Mouse (Mus musculus) intestine, embryonic 14.5 days (tissue): Measurements from ENCODE around the gene Rassf3. TPM values are rescaled to one million over a fixed set of nuclear protein-coding genes. Genes with fewer than 3 reads are reported as not detected.

Experiments
- ATAC-seq: fragments of 200-750 bp; cut with Nextera tagmentation; replicated peaks from 2 replicates; pipeline ENCODE4 v1.8.0; 2017; ENCODE audit warnings: low read depth, moderate number of reproducible peaks, moderate TSS enrichment, moderate library complexity; ENCODE audit not compliant: low FRiP score, low TSS enrichment
- DNase-seq: peaks from one replicate; pipeline ENCODE4 v3.0.0-alpha.2; 2018; ENCODE audit warnings: low spot score
- H3K27ac ChIP-seq: fragments of 300-500 bp; sonication (generic); 2 replicates; pipeline ENCODE4 v1.5.1; 2014; ENCODE audit warnings: low read depth, mild to moderate bottlenecking, control low read depth
- H3K27me3 ChIP-seq: fragments of 300-500 bp; sonication (generic); replicated peaks from 2 replicates; pipeline ENCODE4 v1.6.1; 2014; ENCODE audit warnings: low read length, control low read depth; ENCODE audit not compliant: control insufficient read depth, insufficient read depth
- H3K36me3 ChIP-seq: fragments of 300-500 bp; sonication (generic); 2 replicates; pipeline ENCODE4 v1.6.1; 2014; ENCODE audit warnings: low read length, control low read depth; ENCODE audit not compliant: control insufficient read depth, insufficient read depth
- H3K4me1 ChIP-seq: fragments of 300-500 bp; sonication (generic); replicated peaks from 2 replicates; pipeline ENCODE4 v1.6.1; 2014; ENCODE audit warnings: low read length, control low read depth, mixed read lengths; ENCODE audit not compliant: control insufficient read depth, insufficient read depth
- H3K4me2 ChIP-seq: fragments of 300-500 bp; sonication (generic); 2 replicates; pipeline ENCODE4 v1.6.1; 2014; ENCODE audit warnings: low read length
- H3K4me3 ChIP-seq: fragments of 300-500 bp; sonication (generic); 2 replicates; pipeline ENCODE4 v1.5.1; 2014; ENCODE audit warnings: low read depth, low read length, control low read depth, mixed read lengths
- H3K9ac ChIP-seq: fragments of 300-500 bp; sonication (generic); 2 replicates; pipeline ENCODE4 v1.6.1; 2014; ENCODE audit warnings: mild to moderate bottlenecking, low read length
- H3K9me3 ChIP-seq: fragments of 300-500 bp; sonication (generic); 2 replicates; pipeline ENCODE4 v1.6.1; 2016; ENCODE audit warnings: low read length, control low read depth; ENCODE audit not compliant: control insufficient read depth
- WGBS: fragments of 180-500 bp; shearing (Covaris S2); extraction: QIAGEN DNeasy Blood & Tissue Kit; methylation state at CpG from one replicate; pipeline ENCODE4 v1.1.7; 2014; 5-methylcytosine and 5-hydroxymethylcytosine counted together
- polyA plus RNA-seq: library from polyadenylated mRNA; unstranded; fragments of >200 nt; fragmentation: Nextera tagmentation; extraction: Ambion mirVana; gene quantifications from 2 replicates; pipeline ENCODE4 v1.2.1, GENCODE M21; 2014

The Rassf3 gene
- polyA plus RNA-seq = 20.9 and 24.6 TPM in 2 replicates

DNA sequence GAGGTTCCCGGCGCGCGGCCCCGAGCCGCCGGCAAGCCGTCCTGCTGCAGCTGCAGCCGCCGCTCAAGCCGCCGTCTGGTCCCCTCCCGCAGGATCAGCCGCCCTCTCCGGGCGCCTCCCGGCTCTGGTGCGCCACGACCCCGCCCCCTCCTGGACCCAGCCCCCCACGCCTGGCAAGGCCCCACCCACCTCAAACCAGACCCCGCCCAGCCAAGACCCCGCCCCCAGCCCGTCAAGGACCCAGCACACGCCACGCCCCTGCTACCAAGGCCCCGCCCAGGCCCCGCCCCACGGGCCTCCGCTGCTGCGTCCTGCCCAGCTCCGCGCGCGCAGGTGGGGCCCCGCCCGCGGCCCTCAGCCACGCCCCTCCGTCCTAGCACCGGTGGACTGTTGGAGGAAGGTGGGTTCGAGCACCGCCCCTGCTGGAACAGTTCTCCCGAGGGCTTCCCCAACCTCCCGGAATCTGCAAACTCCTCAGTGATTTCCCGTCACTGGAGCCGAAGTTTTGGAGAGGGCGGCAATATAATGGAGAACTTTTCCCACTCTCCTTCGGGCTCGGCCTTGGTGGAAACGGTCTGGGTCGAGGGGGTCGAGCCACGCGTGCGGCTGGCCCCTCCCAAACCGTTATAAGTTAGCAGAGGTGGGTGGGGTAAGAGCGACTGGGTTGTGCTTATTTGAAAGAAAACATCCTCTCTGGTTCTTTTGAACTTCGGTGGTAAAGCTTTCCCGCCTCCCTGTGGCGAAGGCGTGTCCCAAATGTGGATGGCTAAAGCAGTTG, at the start of gene Rassf3:
Gene Rassf3 (minus strand): TSS at position 158 of the 778 bp plus-strand sequence.
- DNase-seq = peak; percentile 99
- Histone ChIP-seq H3K27me3 (no peaks in the 10 kb centered on the region), H3K36me3 (no peaks in the 10 kb centered on the region), H3K4me2 (peak within 1 kb of the TSS; percentile 57), H3K4me1 (peaks cover 38% of the 10 kb centered on the region), H3K9me3 (no peaks in the 10 kb centered on the region), H3K9ac (peak within 1 kb of the TSS; percentile 78), H3K4me3 (peak within 1 kb of the TSS; percentile 95), H3K27ac (peak within 1 kb of the TSS; percentile 81)
- 1% methylated on average over 56 of the region's 62 CpGs for WGBS
- ATAC-seq = peak; percentile 93

DNA sequence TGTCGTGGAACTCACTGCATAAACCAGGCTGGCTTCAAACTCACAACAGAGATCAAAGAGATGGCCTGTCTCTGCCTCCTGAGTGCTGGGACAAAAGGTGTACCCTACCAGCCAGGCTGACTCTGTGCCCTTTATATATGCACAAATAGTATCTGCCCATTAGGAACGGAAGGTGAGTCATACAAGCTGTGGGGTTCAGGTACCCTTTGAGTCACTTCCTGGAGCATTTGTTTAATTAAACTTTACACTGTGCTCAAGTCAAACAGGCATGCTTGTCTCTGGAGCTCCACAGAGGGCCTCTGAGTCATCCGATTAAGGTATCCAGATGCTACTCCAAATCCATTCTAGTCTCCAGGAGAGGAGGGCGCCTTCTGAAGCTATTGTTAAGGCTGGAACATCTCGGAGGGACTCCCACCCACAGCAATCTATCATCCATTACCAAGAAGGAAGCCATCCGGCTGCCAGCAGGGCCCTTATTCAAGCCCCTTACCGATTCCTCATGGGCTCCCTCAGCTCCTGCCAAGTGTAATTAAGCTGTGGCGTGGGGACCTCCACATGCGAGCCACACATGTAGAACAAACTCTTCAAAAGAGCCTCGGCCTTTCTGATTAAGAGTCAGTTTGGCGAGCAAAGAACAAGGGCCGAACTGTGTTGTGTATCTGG, 44.9 kb upstream of the Rassf3 start:
- WGBS = 30% methylated on average over 12 of the region's 12 CpGs
- DNase-seq (no peak), ATAC-seq (peak; percentile 64; the same call in 1 of the 2 replicates)
- H3K36me3 ChIP-seq = no peaks in the 10 kb centered on the region
- peaks cover 11% of the 10 kb centered on the region; the same call in 1 of the 2 replicates for H3K4me1 ChIP-seq
- H3K9ac ChIP-seq = no peak overlapping the region
- H3K9me3 ChIP-seq = no peaks in the 10 kb centered on the region
- H3K27ac ChIP-seq = no peak overlapping the region
- no peaks in the 10 kb centered on the region for H3K27me3 ChIP-seq
- H3K4me3 ChIP-seq = no peak overlapping the region
- no peak overlapping the region for H3K4me2 ChIP-seq

- no peak for DNase-seq
- H3K4me3 ChIP-seq = no peak overlapping the region
- no peak overlapping the region for H3K4me2 ChIP-seq
- no peak overlapping the region for H3K27ac ChIP-seq
- no peaks in the 10 kb centered on the region for H3K36me3 ChIP-seq
- WGBS = 53% methylated on average over 2 of the region's 2 CpGs
- H3K9ac ChIP-seq = no peak overlapping the region
- no peak for ATAC-seq
- H3K4me1 ChIP-seq = peaks cover 17% of the 10 kb centered on the region; the same call in 1 of the 2 replicates
- no peaks in the 10 kb centered on the region for H3K27me3 ChIP-seq
- H3K9me3 ChIP-seq = no peaks in the 10 kb centered on the region
Measured at GRCm38 (mm10) chr10:121519710-121520109, 43.6 kb upstream of the Rassf3 start.

DNA sequence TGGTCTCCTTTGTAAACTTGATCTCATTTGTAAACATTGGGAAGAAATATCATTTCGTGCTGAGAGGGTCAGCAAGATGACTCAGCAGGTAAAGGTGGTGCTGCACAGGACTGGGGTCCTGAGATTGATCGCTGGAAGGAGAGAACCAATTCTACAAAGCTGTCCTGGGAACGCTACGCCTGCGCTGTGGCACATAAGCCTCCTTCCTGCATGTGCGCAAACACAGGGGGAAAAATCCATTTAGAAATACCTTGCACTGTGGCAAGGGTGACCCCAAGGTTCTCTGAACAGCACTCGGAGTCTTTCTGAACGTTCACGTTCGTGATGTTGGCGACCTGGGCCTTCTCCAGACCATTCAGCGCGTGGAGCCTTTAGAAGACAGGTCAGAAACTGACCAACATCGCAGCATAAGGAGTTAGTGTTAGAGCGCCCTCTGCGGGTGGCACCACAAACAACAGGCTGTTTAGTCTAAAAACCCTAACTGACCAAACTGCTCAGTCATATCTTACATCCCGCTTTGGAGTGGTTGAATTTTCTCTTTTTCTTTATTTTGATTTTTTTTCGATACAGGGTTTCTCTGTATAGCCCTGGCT, 40.0 kb upstream of the Rassf3 start:
- DNase-seq (peak; percentile 91), ATAC-seq (peak; percentile 51; the same call in 1 of the 2 replicates)
- Histone ChIP-seq H3K9ac (no peak overlapping the region), H3K27me3 (no peaks in the 10 kb centered on the region), H3K9me3 (no peaks in the 10 kb centered on the region), H3K4me1 (peaks cover 12% of the 10 kb centered on the region; the same call in 1 of the 2 replicates), H3K4me3 (no peak overlapping the region), H3K36me3 (no peaks in the 10 kb centered on the region), H3K27ac (no peak overlapping the region), H3K4me2 (no peak overlapping the region)
- 25% methylated on average over 18 of the region's 18 CpGs for WGBS

DNA sequence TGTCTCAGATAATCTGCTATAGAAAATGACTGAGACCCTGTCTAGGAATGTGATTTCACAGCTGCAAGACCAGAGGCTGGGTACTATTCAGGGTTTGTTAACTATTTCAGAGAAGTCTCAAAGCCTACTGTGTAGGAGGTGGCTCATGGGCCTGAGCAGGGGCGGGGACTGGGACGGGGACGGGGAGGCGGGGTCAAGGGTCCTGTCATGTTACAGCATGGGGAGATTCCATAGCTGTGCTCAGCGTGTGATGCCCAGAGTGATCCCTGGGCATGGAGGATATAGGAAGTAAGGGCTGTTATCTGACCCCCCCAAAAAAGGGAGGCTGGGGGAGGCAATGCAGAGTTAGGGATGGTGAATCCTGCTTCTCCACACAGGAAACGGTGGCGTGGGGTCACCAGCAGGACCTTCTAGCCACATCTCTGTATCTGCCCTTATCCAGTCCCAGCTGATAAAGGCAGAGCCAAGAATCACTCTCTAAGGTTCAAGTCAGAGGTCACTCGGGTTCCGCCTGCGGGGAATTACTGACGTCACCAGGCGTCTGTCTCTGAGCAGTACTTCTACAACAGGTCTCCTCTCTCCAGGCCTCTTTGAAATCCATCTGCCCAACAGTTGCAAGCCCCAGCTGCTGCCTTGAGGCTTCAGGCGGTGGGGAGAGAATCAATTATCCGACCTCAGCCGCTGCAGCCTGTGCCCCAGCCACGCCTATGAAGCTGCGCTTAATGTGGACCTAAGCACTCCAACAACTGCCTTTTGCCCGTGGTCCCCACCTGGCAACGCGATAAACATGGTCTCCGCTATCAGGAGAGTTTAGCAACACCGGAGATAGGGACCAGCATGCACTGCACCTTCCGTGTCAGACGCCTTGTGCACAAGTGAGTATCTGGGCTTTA, 33.9 kb upstream of the Rassf3 start:
- peak; percentile 81 for DNase-seq
- peak; percentile 57 for ATAC-seq
- no peaks in the 10 kb centered on the region for H3K36me3 ChIP-seq
- H3K9me3 ChIP-seq = no peaks in the 10 kb centered on the region
- H3K9ac ChIP-seq = no peak overlapping the region
- no peaks in the 10 kb centered on the region for H3K27me3 ChIP-seq
- peak overlapping the region; percentile 18 for H3K4me2 ChIP-seq
- no peak overlapping the region for H3K4me3 ChIP-seq
- peaks cover 21% of the 10 kb centered on the region; the same call in 1 of the 2 replicates for H3K4me1 ChIP-seq
- WGBS = 19% methylated on average over 24 of the region's 24 CpGs
- H3K27ac ChIP-seq = peak overlapping the region; percentile 4; the same call in 1 of the 2 replicates

GRCm38 (mm10) chr10:121507755-121508544, 31.8 kb upstream of the Rassf3 start:
- Histone ChIP-seq H3K4me3 (no peak overlapping the region), H3K4me1 (peaks cover 25% of the 10 kb centered on the region; the same call in 1 of the 2 replicates), H3K9ac (no peak overlapping the region), H3K4me2 (no peak overlapping the region), H3K9me3 (no peaks in the 10 kb centered on the region), H3K36me3 (no peaks in the 10 kb centered on the region), H3K27ac (no peak overlapping the region), H3K27me3 (no peaks in the 10 kb centered on the region)
- no peak for DNase-seq
- ATAC-seq = no peak
- WGBS = 86% methylated on average over 16 of the region's 16 CpGs

DNA sequence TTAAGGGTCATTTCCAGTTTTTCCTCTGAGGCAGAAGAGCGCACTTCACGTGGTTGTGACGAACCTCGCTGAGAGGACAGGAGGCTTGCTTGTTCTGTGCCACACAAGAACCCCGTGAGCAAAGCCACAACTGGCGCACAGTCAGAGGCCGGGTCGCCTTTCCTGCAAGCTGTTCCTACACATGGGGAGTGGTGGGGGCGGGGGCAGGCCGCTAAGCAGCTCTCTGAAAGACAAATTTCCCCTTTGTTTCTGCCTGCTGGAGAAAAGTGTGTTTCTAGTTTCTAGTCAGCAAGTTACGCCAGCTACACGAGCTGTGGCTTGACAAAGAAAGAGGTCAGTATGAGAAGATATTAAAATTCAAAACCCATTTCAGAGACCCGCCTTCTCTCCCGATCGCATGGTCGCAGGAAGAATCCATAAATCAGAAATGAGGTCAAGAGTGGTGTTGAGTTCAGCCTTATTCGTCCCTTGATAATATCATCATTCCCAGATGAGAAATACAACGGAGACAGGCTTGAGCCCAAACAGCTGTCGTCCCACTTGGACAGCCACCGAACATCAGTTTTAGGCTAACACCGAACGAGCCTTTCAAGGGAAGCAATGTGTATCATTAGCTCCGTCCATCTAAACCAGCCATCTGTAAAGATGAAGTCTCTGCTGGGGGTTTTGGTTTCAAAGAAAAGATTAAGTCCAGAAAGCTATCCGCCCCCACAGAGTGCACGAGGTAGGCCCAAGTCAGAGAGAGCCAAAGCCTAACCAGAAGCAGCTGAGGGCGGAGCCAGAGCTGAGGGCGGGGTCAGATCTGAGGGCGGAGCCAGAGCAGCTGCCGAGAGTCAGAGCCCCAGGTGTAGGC, 30.8 kb upstream of the Rassf3 start:
- peaks cover 25% of the 10 kb centered on the region; the same call in 1 of the 2 replicates for H3K4me1 ChIP-seq
- peak; percentile 77 for DNase-seq
- 33% methylated on average over 29 of the region's 29 CpGs for WGBS
- H3K27ac ChIP-seq = peak overlapping the region; percentile 79
- H3K36me3 ChIP-seq = no peaks in the 10 kb centered on the region
- H3K9me3 ChIP-seq = no peaks in the 10 kb centered on the region
- H3K9ac ChIP-seq = no peak overlapping the region
- ATAC-seq = peak; percentile 30
- H3K4me3 ChIP-seq = no peak overlapping the region
- no peaks in the 10 kb centered on the region for H3K27me3 ChIP-seq
- peak overlapping the region; percentile 33 for H3K4me2 ChIP-seq
